Mouse (Mus musculus) neural tube, embryonic 14.5 days (tissue): ENCODE measurements at regions not wholly inside any gene's neighbourhood (a gene's known extent, or its start where the extent isn't known, plus 50 kb on each side); places are given as distances from the start of the nearest gene placed in this dataset.

Experiments
- ATAC-seq: fragments of 200-750 bp; cut with Nextera tagmentation; 2 replicates; pipeline ENCODE4 v1.8.0; 2017; ENCODE audit warnings: low read depth, mild to moderate bottlenecking, moderate TSS enrichment, moderate library complexity
- H3K27ac ChIP-seq: fragments of 300-500 bp; sonication (generic); 2 replicates; pipeline ENCODE4 v1.5.1; 2014; ENCODE audit warnings: low read depth, mild to moderate bottlenecking, control low read depth, low read length, moderate library complexity, mixed read lengths
- H3K27me3 ChIP-seq: fragments of 300-500 bp; sonication (generic); 2 replicates; pipeline ENCODE4 v1.6.1; 2014; ENCODE audit warnings: low read length; ENCODE audit not compliant: control insufficient read depth, insufficient read depth
- H3K36me3 ChIP-seq: fragments of 300-500 bp; sonication (generic); 2 replicates; pipeline ENCODE4 v1.6.1; 2014; ENCODE audit warnings: low read length, mixed read lengths; ENCODE audit not compliant: control insufficient read depth, insufficient read depth
- H3K4me1 ChIP-seq: fragments of 300-500 bp; sonication (generic); 2 replicates; pipeline ENCODE4 v1.6.1; 2014; ENCODE audit warnings: low read length; ENCODE audit not compliant: control insufficient read depth, insufficient read depth
- H3K4me2 ChIP-seq: fragments of 300-500 bp; sonication (generic); 2 replicates; pipeline ENCODE4 v1.6.1; 2014; ENCODE audit warnings: mild to moderate bottlenecking, low read depth, low read length, control low read depth
- H3K4me3 ChIP-seq: fragments of 300-500 bp; sonication (generic); 2 replicates; pipeline ENCODE4 v1.5.1; 2014; ENCODE audit warnings: low read depth, low read length, control low read depth, mixed read lengths
- H3K9ac ChIP-seq: fragments of 300-500 bp; sonication (generic); replicated peaks from 2 replicates; pipeline ENCODE4 v1.6.1; 2014; ENCODE audit warnings: low read depth, mild to moderate bottlenecking, control low read depth, low read length, mixed read lengths
- H3K9me3 ChIP-seq: fragments of 300-500 bp; sonication (generic); 2 replicates; pipeline ENCODE4 v1.6.1; 2016; ENCODE audit warnings: low read length; ENCODE audit not compliant: control insufficient read depth
- WGBS: fragments of 180-500 bp; shearing (Covaris S2); extraction: QIAGEN DNeasy Blood & Tissue Kit; methylation state at CpG from one replicate; pipeline ENCODE4 v1.1.7; 2014; 5-methylcytosine and 5-hydroxymethylcytosine counted together

GRCm38 (mm10) chr15:67048621-67049020 lies 547.9 kb upstream of the Lrrc6 start:
- ATAC-seq = no peak
- Histone ChIP-seq H3K27me3 (no peaks in the 10 kb centered on the region), H3K4me3 (no peak overlapping the region), H3K9me3 (no peaks in the 10 kb centered on the region), H3K27ac (no peak overlapping the region), H3K4me2 (no peak overlapping the region), H3K9ac (no peak overlapping the region), H3K4me1 (no peaks in the 10 kb centered on the region), H3K36me3 (no peaks in the 10 kb centered on the region)
- WGBS = 90% methylated on average over 4 of the region's 4 CpGs

- H3K9me3 ChIP-seq = no peaks in the 10 kb centered on the region
- H3K4me2 ChIP-seq = no peak overlapping the region
- no peaks in the 10 kb centered on the region for H3K27me3 ChIP-seq
- H3K36me3 ChIP-seq = no peaks in the 10 kb centered on the region
- H3K4me1 ChIP-seq = no peaks in the 10 kb centered on the region
- H3K27ac ChIP-seq = no peak overlapping the region
- WGBS = 95% methylated on average over 5 of the region's 5 CpGs
- ATAC-seq = no peak
- no peak overlapping the region for H3K4me3 ChIP-seq
- H3K9ac ChIP-seq = no peak overlapping the region
Measured at GRCm38 (mm10) chr15:67048148-67048547, 547.4 kb upstream of the Lrrc6 start.

GRCm38 (mm10) chr15:67045920-67046804 lies 545.5 kb upstream of the Lrrc6 start:
- no peak overlapping the region for H3K4me3 ChIP-seq
- H3K9ac ChIP-seq = no peak overlapping the region
- no peaks in the 10 kb centered on the region for H3K36me3 ChIP-seq
- H3K27me3 ChIP-seq = no peaks in the 10 kb centered on the region
- no peaks in the 10 kb centered on the region for H3K4me1 ChIP-seq
- no peaks in the 10 kb centered on the region for H3K9me3 ChIP-seq
- no peak for ATAC-seq
- no peak overlapping the region for H3K27ac ChIP-seq
- H3K4me2 ChIP-seq = no peak overlapping the region
- 83% methylated on average over 12 of the region's 12 CpGs for WGBS

GRCm38 (mm10) chr15:67045329-67045728 lies 544.6 kb upstream of the Lrrc6 start:
- ATAC-seq = no peak
- Histone ChIP-seq H3K9ac (no peak overlapping the region), H3K9me3 (no peaks in the 10 kb centered on the region), H3K4me1 (no peaks in the 10 kb centered on the region), H3K36me3 (no peaks in the 10 kb centered on the region), H3K27ac (no peak overlapping the region), H3K27me3 (no peaks in the 10 kb centered on the region), H3K4me2 (no peak overlapping the region), H3K4me3 (no peak overlapping the region)
- 66% methylated on average over 3 of the region's 3 CpGs for WGBS

GRCm38 (mm10) chr15:67044806-67045205 lies 544.1 kb upstream of the Lrrc6 start:
- no peak for ATAC-seq
- Histone ChIP-seq H3K9me3 (no peaks in the 10 kb centered on the region), H3K27ac (no peak overlapping the region), H3K9ac (no peak overlapping the region), H3K4me1 (peaks cover 3% of the 10 kb centered on the region; the same call in 1 of the 2 replicates), H3K4me3 (no peak overlapping the region), H3K4me2 (no peak overlapping the region), H3K36me3 (no peaks in the 10 kb centered on the region), H3K27me3 (no peaks in the 10 kb centered on the region)
- 88% methylated on average over 4 of the region's 4 CpGs for WGBS

- no peaks in the 10 kb centered on the region for H3K36me3 ChIP-seq
- H3K27me3 ChIP-seq = no peaks in the 10 kb centered on the region
- no peak overlapping the region for H3K4me3 ChIP-seq
- 77% methylated on average over 2 of the region's 2 CpGs for WGBS
- H3K9me3 ChIP-seq = no peaks in the 10 kb centered on the region
- H3K4me2 ChIP-seq = no peak overlapping the region
- no peak for ATAC-seq
- H3K9ac ChIP-seq = no peak overlapping the region
- H3K27ac ChIP-seq = no peak overlapping the region
- peaks cover 3% of the 10 kb centered on the region; the same call in 1 of the 2 replicates for H3K4me1 ChIP-seq
Measured at GRCm38 (mm10) chr15:67042131-67042530, 541.4 kb upstream of the Lrrc6 start.

GRCm38 (mm10) chr15:67040229-67040628 lies 539.5 kb upstream of the Lrrc6 start:
- H3K4me1 ChIP-seq = peaks cover 3% of the 10 kb centered on the region; the same call in 1 of the 2 replicates
- H3K4me2 ChIP-seq = no peak overlapping the region
- no peak for ATAC-seq
- H3K27ac ChIP-seq = no peak overlapping the region
- WGBS = 54% methylated on average over 12 of the region's 12 CpGs
- no peaks in the 10 kb centered on the region for H3K36me3 ChIP-seq
- H3K9ac ChIP-seq = no peak overlapping the region
- no peak overlapping the region for H3K4me3 ChIP-seq
- no peaks in the 10 kb centered on the region for H3K27me3 ChIP-seq
- H3K9me3 ChIP-seq = no peaks in the 10 kb centered on the region

GRCm38 (mm10) chr15:67039421-67039907 lies 538.8 kb upstream of the Lrrc6 start:
- Histone ChIP-seq H3K4me3 (peak overlapping the region; percentile 23), H3K27ac (no peak overlapping the region), H3K9me3 (no peaks in the 10 kb centered on the region), H3K4me2 (peak overlapping the region; percentile 52), H3K27me3 (no peaks in the 10 kb centered on the region), H3K4me1 (peaks cover 3% of the 10 kb centered on the region; the same call in 1 of the 2 replicates), H3K9ac (no peak overlapping the region; the same call in 1 of the 2 replicates), H3K36me3 (no peaks in the 10 kb centered on the region)
- ATAC-seq = peak; percentile 87
- WGBS = 6% methylated on average over 16 of the region's 16 CpGs

GRCm38 (mm10) chr15:67037647-67038046 lies 536.9 kb upstream of the Lrrc6 start:
- Histone ChIP-seq H3K4me1 (peaks cover 3% of the 10 kb centered on the region; the same call in 1 of the 2 replicates), H3K27ac (no peak overlapping the region), H3K4me3 (no peak overlapping the region), H3K9me3 (no peaks in the 10 kb centered on the region), H3K36me3 (no peaks in the 10 kb centered on the region), H3K27me3 (no peaks in the 10 kb centered on the region), H3K4me2 (no peak overlapping the region), H3K9ac (no peak overlapping the region)
- ATAC-seq = no peak
- WGBS = 82% methylated on average over 4 of the region's 4 CpGs
